In the genomic region with DNA sequence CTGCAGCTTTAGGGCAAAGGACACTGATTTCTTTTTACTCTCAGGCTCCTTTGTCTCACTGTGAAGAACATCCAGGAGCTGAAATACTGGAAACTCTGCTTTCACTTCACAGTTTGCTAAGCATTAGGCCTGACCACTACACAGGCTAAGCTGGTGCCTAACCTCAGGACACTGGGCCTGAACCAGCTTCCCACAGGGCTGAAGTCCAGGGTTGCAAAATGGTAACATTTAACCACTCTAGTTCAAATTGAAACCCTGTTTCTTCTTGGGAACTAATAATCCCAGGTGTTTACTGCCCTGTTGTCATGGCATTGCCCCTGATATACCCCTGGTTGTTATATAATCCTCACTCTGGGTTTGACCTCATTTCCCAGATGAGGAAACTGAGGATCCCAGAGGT, we compare ENCODE assay signal across 11 mouse cellular contexts.
"Had no signal": no experiment of that assay in that cellular context is flagged by ENCODE, and none has a peak within 500 bp of the region (broad histone marks: within the 10 kb centered on the region; RNA-seq: fewer than 3 reads in every experiment).

No protein-coding gene starts in this region.

- ATAC-seq: midbrain, embryonic 16.5 days had no signal

- H3K4me3 ChIP-seq: limb, embryonic 12.5 days; lung, embryonic 15.5 days; midbrain, embryonic 12.5 days; neural tube, embryonic 13.5 days had no signal

- H3K36me3 ChIP-seq: limb, embryonic 12.5 days; lung, embryonic 15.5 days; midbrain, embryonic 12.5 days had no signal

- H3K9me3 ChIP-seq: limb, embryonic 12.5 days; lung, embryonic 15.5 days; midbrain, embryonic 12.5 days; neural tube, embryonic 13.5 days had no signal

- DNase-seq: kidney, adult 18-20 months; lung, postnatal 14 days; retina, postnatal 1 day; right cerebral cortex, postnatal 4 days had no signal

- H3K27me3 ChIP-seq: limb, embryonic 12.5 days; lung, embryonic 15.5 days; midbrain, embryonic 12.5 days; neural tube, embryonic 13.5 days had no signal

- H3K27ac ChIP-seq: kidney, postnatal 0 days; limb, embryonic 12.5 days; liver, embryonic 14.5 days; lung, embryonic 15.5 days; midbrain, embryonic 12.5 days; neural tube, embryonic 13.5 days had no signal

- H3K4me2 ChIP-seq: limb, embryonic 12.5 days; lung, embryonic 15.5 days; midbrain, embryonic 12.5 days; neural tube, embryonic 13.5 days had no signal

- H3K9ac ChIP-seq: limb, embryonic 12.5 days; liver, embryonic 14.5 days; lung, embryonic 15.5 days; midbrain, embryonic 12.5 days; neural tube, embryonic 13.5 days had no signal
